Mouse (Mus musculus) CH12.LX (cell line): ENCODE data around the gene Gm28053. TPM values are rescaled to one million over a fixed set of nuclear protein-coding genes. Genes with fewer than 3 reads are reported as not detected.

Experiments
- DNase-seq: peaks from one replicate; pipeline ENCODE4 v3.0.0-alpha.2; 2013; ENCODE audit errors: extremely low read depth
- H3K27ac ChIP-seq: 2 replicates; pipeline ENCODE4 v1.5.1; 2012; ENCODE audit warnings: low read depth, mild to moderate bottlenecking, control low read depth, moderate library complexity; ENCODE audit not compliant: insufficient read depth
- H3K27me3 ChIP-seq: replicated peaks from 2 replicates; pipeline ENCODE3; 2012; ENCODE audit warnings: inconsistent platforms
- H3K36me3 ChIP-seq, 2 experiments: replicated peaks in 1 of 2; 2 replicates each; pipeline versions ENCODE3 to v1.6.1; 2012; ENCODE audit warnings: inconsistent platforms in 1 of 2, low read length in 1 of 2, mild to moderate bottlenecking in 1 of 2, mixed read lengths in 1 of 2, moderate library complexity in 1 of 2; ENCODE audit not compliant: control insufficient read depth in 1 of 2, insufficient read depth in 1 of 2
- H3K4me1 ChIP-seq, 2 experiments: 2 replicates each; pipeline ENCODE4 v1.6.1; 2012; ENCODE audit warnings: inconsistent platforms in 1 of 2, moderate library complexity in 1 of 2; ENCODE audit not compliant: insufficient read depth in 2 of 2, control insufficient read depth in 1 of 2
- H3K4me2 ChIP-seq: 2 replicates; pipeline ENCODE4 v1.6.1; 2012; ENCODE audit warnings: low read depth, mild to moderate bottlenecking, control low read depth; ENCODE audit not compliant: poor library complexity, insufficient read depth, severe bottlenecking
- H3K4me3 ChIP-seq, 3 experiments: fragments of 150-350 bp in 1 of 3; sonication (generic) in 1 of 3; replicated peaks in 1 of 3; 2 replicates each; pipeline versions ENCODE3 to v1.5.1; 2011 to 2012; ENCODE audit warnings: low read depth in 2 of 3, low read length in 2 of 3, mild to moderate bottlenecking in 2 of 3, moderate library complexity in 2 of 3, control low read depth in 1 of 3, improper control_type of control experiment in 1 of 3, inconsistent platforms in 1 of 3, mixed read lengths in 1 of 3; ENCODE audit not compliant: poor library complexity in 1 of 3
- H3K79me2 ChIP-seq: replicated peaks from 2 replicates; pipeline ENCODE4 v1.6.1; 2012; ENCODE audit warnings: mild to moderate bottlenecking, moderate library complexity; ENCODE audit not compliant: control insufficient read depth, poor library complexity, insufficient read depth, severe bottlenecking; ENCODE audit errors: extremely low read depth
- H3K9ac ChIP-seq: 2 replicates; pipeline ENCODE4 v1.6.1; 2012; ENCODE audit warnings: low read depth, mild to moderate bottlenecking, control low read depth, moderate library complexity; ENCODE audit not compliant: insufficient read depth
- H3K9me3 ChIP-seq: replicated peaks from 2 replicates; pipeline ENCODE3; 2012; ENCODE audit warnings: low read length, inconsistent platforms, mixed read lengths
- CTCF ChIP-seq, 2 experiments: IDR thresholded peaks in 1 of 2; conservative IDR thresholded peaks in 1 of 2; 2 replicates each; pipeline ENCODE4 v1.5.1; 2011 to 2012; ENCODE audit warnings: low read depth in 2 of 2, low read length in 2 of 2, improper control_type of control experiment in 1 of 2, inconsistent platforms in 1 of 2, mild to moderate bottlenecking in 1 of 2, moderate library complexity in 1 of 2
- ELF1 ChIP-seq: IDR thresholded peaks from 2 replicates; pipeline ENCODE4 v1.6.1; 2014; ENCODE audit warnings: low read depth, mild to moderate bottlenecking, inconsistent platforms, low read length, improper control_type of control experiment
- IRF4 ChIP-seq: IDR thresholded peaks from 2 replicates; pipeline ENCODE4 v1.6.1; 2014; ENCODE audit warnings: low read depth, mild to moderate bottlenecking, inconsistent platforms, low read length, improper control_type of control experiment
- JUN ChIP-seq: IDR thresholded peaks from 2 replicates; pipeline ENCODE4 v1.6.1; 2011; ENCODE audit warnings: low read depth, mild to moderate bottlenecking, low read length, improper control_type of control experiment, moderate library complexity; ENCODE audit not compliant: insufficient read depth
- JUND ChIP-seq: conservative IDR thresholded peaks from 2 replicates; pipeline ENCODE4 v1.6.1; 2011; ENCODE audit warnings: low read depth, low read length, improper control_type of control experiment
- KAT2A ChIP-seq: IDR thresholded peaks from 2 replicates; pipeline ENCODE4 v1.6.1; 2012; ENCODE audit warnings: low read length, improper control_type of control experiment, inconsistent platforms; ENCODE audit not compliant: insufficient replicate concordance
- MAX ChIP-seq: IDR thresholded peaks from 2 replicates; pipeline ENCODE4 v1.6.1; 2011; ENCODE audit warnings: low read length, improper control_type of control experiment
- MAZ ChIP-seq: IDR thresholded peaks from 2 replicates; pipeline ENCODE4 v1.6.1; 2012; ENCODE audit warnings: low read depth, mild to moderate bottlenecking, inconsistent platforms, low read length, improper control_type of control experiment, moderate library complexity
- MEF2A ChIP-seq: IDR thresholded peaks from 2 replicates; pipeline ENCODE4 v1.6.1; 2014; ENCODE audit warnings: low read depth, mild to moderate bottlenecking, inconsistent platforms, low read length, improper control_type of control experiment, borderline replicate concordance
- MXI1 ChIP-seq: IDR thresholded peaks from 2 replicates; pipeline ENCODE4 v1.6.1; 2011; ENCODE audit warnings: mild to moderate bottlenecking, low read depth, low read length, improper control_type of control experiment
- MYC ChIP-seq: IDR thresholded peaks from 2 replicates; pipeline ENCODE4 v1.6.1; 2011; ENCODE audit warnings: low read depth, mild to moderate bottlenecking, improper control_type of control experiment, low read length
- PAX5 ChIP-seq: IDR thresholded peaks from 2 replicates; pipeline ENCODE4 v1.6.1; 2012; ENCODE audit warnings: low read length, inconsistent platforms, mixed read lengths
- POLR2A ChIP-seq: IDR thresholded peaks from 2 replicates; pipeline ENCODE4 v1.6.1; 2011; ENCODE audit warnings: low read depth, mild to moderate bottlenecking, improper control_type of control experiment, low read length
- POLR2AphosphoS2 ChIP-seq: IDR thresholded peaks from 2 replicates; pipeline ENCODE4 v1.6.1; 2011; ENCODE audit warnings: low read depth, low read length, improper control_type of control experiment
- SIN3A ChIP-seq: IDR thresholded peaks from 2 replicates; pipeline ENCODE4 v1.6.1; 2012; ENCODE audit warnings: low read length, improper control_type of control experiment, inconsistent platforms
- SMC3 ChIP-seq: IDR thresholded peaks from 2 replicates; pipeline ENCODE4 v1.6.1; 2011; ENCODE audit warnings: low read depth, low read length, improper control_type of control experiment
- TCF12 ChIP-seq: IDR thresholded peaks from 2 replicates; pipeline ENCODE4 v1.6.1; 2014; ENCODE audit warnings: low read depth, mild to moderate bottlenecking, inconsistent platforms, low read length, improper control_type of control experiment
- UBTF ChIP-seq: IDR thresholded peaks from 2 replicates; pipeline ENCODE4 v1.6.1; 2012; ENCODE audit warnings: low read depth, mild to moderate bottlenecking, inconsistent platforms, low read length, improper control_type of control experiment, moderate library complexity
- dilution Hi-C: fragments of 300-500 bp; cut with MboI; formaldehyde crosslinking; loops from 2 replicates; pipeline ENCODE4 v1.14.3; 2020; ENCODE audit warnings: low sequenced_read_pairs; ENCODE audit not compliant: extremely low pct_unique_long_range_greater_than_20kb, extremely low pct_ligation_motif_present
- in situ Hi-C: fragments of 300-500 bp; cut with MboI; formaldehyde crosslinking; loops from 3 replicates; pipeline ENCODE4 v1.14.3; 2019; ENCODE audit warnings: low sequenced_read_pairs, low pct_ligation_motif_present, low pct_unique_long_range_greater_than_20kb, mixed read lengths
- polyA plus RNA-seq: library from polyadenylated mRNA; unstranded; fragments of >175 nt; gene quantifications from 2 replicates; pipeline ENCODE4 v1.2.1, GENCODE M21; 2012; ENCODE audit warnings: low read depth; ENCODE audit not compliant: insufficient read length
- total RNA-seq, 2 experiments: library from RNA; depleted of rRNA; stranded (reverse); fragments of 300-350 nt in 1 of 2; fragments of >200 nt in 1 of 2; gene quantifications; 2 replicates each; pipeline ENCODE4 v1.2.3; 2012 to 2014

Gene Gm28053
- total and polyA plus RNA-seq, 3 experiments = 8.0 to 22.7 (median 10.0) TPM

DNA sequence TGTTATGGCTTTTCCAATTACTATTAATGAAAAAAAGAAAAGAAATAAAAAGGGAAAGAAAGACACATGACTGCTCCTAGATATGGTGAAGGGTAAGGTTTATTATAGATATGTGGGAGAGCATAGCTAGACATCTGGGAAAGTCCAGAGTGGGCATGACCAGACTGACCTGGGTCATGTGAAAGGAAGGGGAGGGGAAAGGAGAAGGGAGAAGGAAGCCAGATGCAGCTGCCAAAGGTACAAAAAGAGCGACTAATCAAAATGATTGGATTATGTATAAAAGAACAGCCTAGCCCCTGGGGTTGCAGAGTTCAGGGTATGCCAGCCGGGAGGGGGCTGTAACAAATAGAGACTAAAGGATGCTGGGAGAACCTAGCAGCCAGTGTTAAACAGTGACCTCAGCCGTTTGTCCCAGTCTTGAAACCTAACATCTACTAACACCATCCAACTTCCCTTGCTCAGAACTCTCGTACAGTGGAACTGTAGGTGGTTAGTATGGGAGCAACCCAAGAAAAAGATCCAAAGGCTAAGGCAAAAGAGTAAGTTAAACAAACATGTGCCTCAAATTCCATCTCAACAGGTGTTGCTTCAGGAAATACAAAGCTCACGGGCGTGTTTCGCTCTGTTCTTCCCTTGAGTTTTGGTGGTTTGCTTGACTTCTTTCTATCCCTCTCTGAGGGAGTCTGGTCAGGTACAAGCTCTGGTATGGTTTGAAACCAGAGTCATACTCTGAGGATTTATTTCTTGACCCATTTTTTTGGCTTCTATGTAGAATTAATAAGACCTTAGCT, 20.1 kb upstream of the Gm28053 start (continued):
- TF ChIP-seq MEF2A = no peak
- no peak for TF ChIP-seq POLR2AphosphoS2
- TF ChIP-seq SMC3 = no peak
- no peak for TF ChIP-seq MXI1
- TF ChIP-seq ELF1 = 0 out of 2 replicates have a peak, but pooled peaks have one; percentile 6
- no peak for TF ChIP-seq UBTF
- TF ChIP-seq SIN3A = no peak
- no peak for TF ChIP-seq KAT2A
- TF ChIP-seq PAX5 = no peak
- TF ChIP-seq, all 38 proteins: peak for 11

DNA sequence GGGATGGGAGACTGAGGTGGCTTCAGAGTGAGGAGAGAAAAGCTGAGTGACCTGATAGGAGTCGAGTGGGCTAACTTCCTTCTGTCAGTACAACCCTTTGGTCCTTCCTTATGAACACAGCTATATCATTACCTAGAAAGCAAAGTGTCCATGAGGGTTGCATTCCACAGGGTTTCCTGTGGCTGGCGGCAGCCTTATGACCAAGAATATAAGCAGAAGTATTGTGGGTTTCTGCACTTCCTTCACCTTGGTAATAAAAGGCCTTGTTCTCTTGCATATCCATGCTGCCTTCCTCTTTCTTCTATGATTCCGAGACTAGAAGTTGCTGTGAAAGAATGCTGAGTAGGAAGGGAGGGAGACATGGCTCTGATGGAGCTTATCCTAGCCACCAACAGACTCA, 19.5 kb upstream of the Gm28053 start:
- H3K79me2 ChIP-seq = peaks cover 11% of the 10 kb centered on the region
- H3K36me3 ChIP-seq = peaks cover 23 to 52% of the 10 kb centered on the region in 2 experiments
- H3K4me3 ChIP-seq = peak overlapping the region in 1 of 3 experiments; percentile 45
- peaks cover 25% of the 10 kb centered on the region for H3K9me3 ChIP-seq
- H3K9ac ChIP-seq = peak overlapping the region; percentile 64
- no peak for TF ChIP-seq IRF4
- TF ChIP-seq MEF2A = no peak
- no peak for TF ChIP-seq MYC
- TF ChIP-seq TCF12 = no peak
- no peak for TF ChIP-seq MAX
- TF ChIP-seq SIN3A = no peak
- TF ChIP-seq POLR2A = no peak
- no peak for TF ChIP-seq MAZ
- TF ChIP-seq JUND = no peak
- TF ChIP-seq CTCF (conservative IDR thresholded peaks at IDR 0.05 in 1 of 2, IDR thresholded peaks at IDR 0.05 in 1 of 2; ENCODE audit: low read depth in 2 of 2, low read length in 2 of 2) = no peak
- no peak for TF ChIP-seq JUN
- peaks cover 31 to 70% of the 10 kb centered on the region in 2 experiments for H3K4me1 ChIP-seq
- dilution Hi-C loops = no loop called here
- H3K27me3 ChIP-seq = no peaks in the 10 kb centered on the region
- in situ Hi-C loops = no loop called here
- no peak for DNase-seq
- H3K27ac ChIP-seq = peak overlapping the region; percentile 98
- H3K4me2 ChIP-seq = peak overlapping the region; percentile 63; the same call in 1 of the 2 replicates
